8 mouse cellular contexts compared by ENCODE assay signal in the genomic region with DNA sequence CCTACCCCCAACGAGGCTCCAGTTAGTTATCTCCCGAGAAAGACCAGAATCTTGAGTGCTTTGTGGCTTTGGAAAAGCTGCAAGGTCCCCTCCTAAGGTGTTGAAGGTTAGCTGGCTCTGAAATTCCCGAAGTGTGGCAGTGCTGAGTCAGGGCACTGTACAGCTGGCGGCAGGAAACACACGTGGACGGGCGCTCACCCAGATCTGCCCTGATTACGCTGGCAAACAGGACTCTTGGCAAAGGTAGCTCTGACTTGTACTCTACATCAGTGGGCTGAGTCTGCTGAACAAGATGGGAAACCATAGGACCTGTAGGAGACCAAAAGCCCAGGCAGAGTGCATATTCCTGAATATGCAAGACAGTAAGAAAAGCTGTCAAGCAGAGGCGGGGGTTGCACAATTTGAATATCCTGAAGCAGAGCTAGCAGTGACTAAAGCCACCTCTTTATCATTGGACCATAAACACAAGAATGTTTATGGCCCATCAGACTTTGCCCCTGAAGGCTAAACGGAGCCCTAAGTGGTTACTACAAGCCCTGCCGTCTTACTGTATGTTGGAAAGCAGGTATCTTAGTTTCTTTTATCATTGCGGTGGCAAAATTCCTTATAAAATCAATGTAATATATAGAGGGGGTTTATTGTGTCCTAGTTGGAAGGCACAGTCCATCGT.
A peak's percentile ranks its signal among the peaks of the same experiment; 100 is the strongest.
DNase-seq lines count a peak whose midpoint lies in the region; ATAC-seq and TF ChIP-seq lines count a peak whose summit lies in the region.

No protein-coding gene starts in this region.

- H3K27ac ChIP-seq in forebrain, embryonic 15.5 days (replicated peaks) = peak overlapping the region; percentile 44; the same call in 1 of the 2 replicates
- peak overlapping the region; percentile 79 for H3K27ac ChIP-seq in intestine, embryonic 15.5 days
- no peak overlapping the region for H3K27ac ChIP-seq in stomach, postnatal 0 days (replicated peaks)
- no peak overlapping the region for H3K27ac ChIP-seq in liver, embryonic 11.5 days (ENCODE audit: low read depth, low read length)

- H3K9me3 ChIP-seq in forebrain, embryonic 15.5 days = no peaks in the 10 kb centered on the region
- H3K9me3 ChIP-seq in intestine, embryonic 15.5 days = no peaks in the 10 kb centered on the region
- H3K9me3 ChIP-seq in stomach, postnatal 0 days (ENCODE audit: control insufficient read depth, low read length) = no peaks in the 10 kb centered on the region
- no peaks in the 10 kb centered on the region for H3K9me3 ChIP-seq in liver, embryonic 11.5 days (ENCODE audit: control insufficient read depth, low read length)

- H3K4me3 ChIP-seq in forebrain, embryonic 15.5 days = no peak overlapping the region
- no peak overlapping the region for H3K4me3 ChIP-seq in intestine, embryonic 15.5 days (replicated peaks)
- no peak overlapping the region for H3K4me3 ChIP-seq in stomach, postnatal 0 days (ENCODE audit: low read depth, low read length)
- no peak overlapping the region for H3K4me3 ChIP-seq in liver, embryonic 11.5 days (ENCODE audit: low read depth, low read length)

- H3K9ac ChIP-seq in forebrain, embryonic 15.5 days (replicated peaks) = 0 out of 2 replicates have a peak overlapping the region, but pooled peaks have one; percentile 3
- H3K9ac ChIP-seq in intestine, embryonic 15.5 days = no peak overlapping the region
- H3K9ac ChIP-seq in stomach, postnatal 0 days (ENCODE audit: low read length) = no peak overlapping the region
- no peak overlapping the region for H3K9ac ChIP-seq in liver, embryonic 11.5 days (ENCODE audit: low read depth, low read length)

- 56% methylated on average over 13 of the region's 13 CpGs for WGBS in forebrain, embryonic 15.5 days
- 46% methylated on average over 13 of the region's 13 CpGs for WGBS in intestine, embryonic 15.5 days
- 59% methylated on average over 13 of the region's 13 CpGs for WGBS in stomach, postnatal 0 days
- 72% methylated on average over 13 of the region's 13 CpGs for WGBS in liver, embryonic 11.5 days

- DNase-seq in cerebellum, postnatal 10 days = peak; percentile 79 to 80
- peak; percentile 30 for DNase-seq in 3134 (ENCODE audit: extremely low read depth, insufficient read length, low spot score)
- peak; percentile 80 for DNase-seq in stomach, postnatal 0 days (ENCODE audit: low spot score)
- DNase-seq in spleen, postnatal 14 days (ENCODE audit: low spot score in 2 of 2) = no peak
- no peak for DNase-seq in liver, embryonic 11.5 days (ENCODE audit: low spot score)

- TF ChIP-seq EP300 in stomach, postnatal 0 days (optimal IDR thresholded peaks at IDR 0.05) = no peak

- H3K4me2 ChIP-seq in forebrain, embryonic 15.5 days (replicated peaks) = no peak overlapping the region; the same call in 1 of the 2 replicates
- H3K4me2 ChIP-seq in intestine, embryonic 15.5 days (replicated peaks) = peak overlapping the region; percentile 47
- H3K4me2 ChIP-seq in stomach, postnatal 0 days (replicated peaks; ENCODE audit: low read depth) = no peak overlapping the region
- H3K4me2 ChIP-seq in liver, embryonic 11.5 days = no peak overlapping the region

- H3K4me1 ChIP-seq in forebrain, embryonic 15.5 days = peaks cover 40% of the 10 kb centered on the region
- H3K4me1 ChIP-seq in intestine, embryonic 15.5 days (replicated peaks) = no peaks in the 10 kb centered on the region; the same call in 1 of the 2 replicates
- H3K4me1 ChIP-seq in stomach, postnatal 0 days (replicated peaks; ENCODE audit: control insufficient read depth, insufficient read depth) = no peaks in the 10 kb centered on the region
- H3K4me1 ChIP-seq in liver, embryonic 11.5 days (replicated peaks; ENCODE audit: control insufficient read depth, insufficient read depth, low read length) = no peaks in the 10 kb centered on the region

- H3K36me3 ChIP-seq in forebrain, embryonic 15.5 days = no peaks in the 10 kb centered on the region
- no peaks in the 10 kb centered on the region for H3K36me3 ChIP-seq in intestine, embryonic 15.5 days
- no peaks in the 10 kb centered on the region for H3K36me3 ChIP-seq in stomach, postnatal 0 days (ENCODE audit: control insufficient read depth, insufficient read depth, low read length)
- no peaks in the 10 kb centered on the region for H3K36me3 ChIP-seq in liver, embryonic 11.5 days (ENCODE audit: control insufficient read depth, insufficient read depth, low read length)

- no peak; the same call in 1 of the 2 replicates for TF ChIP-seq CTCF in stomach, postnatal 0 days (IDR thresholded peaks at IDR 0.05; ENCODE audit: low read depth)

- ATAC-seq in cerebellum, adult (ENCODE audit: insufficient number of reproducible peaks, low FRiP score, low TSS enrichment) = no peak
- peak; percentile 41; the same call in 1 of the 2 replicates for ATAC-seq in forebrain, embryonic 15.5 days (replicated peaks)
- peak; percentile 90 for ATAC-seq in intestine, embryonic 15.5 days
- peak; percentile 89 for ATAC-seq in stomach, postnatal 0 days (ENCODE audit: low FRiP score, low TSS enrichment)
- ATAC-seq in liver, embryonic 11.5 days (replicated peaks; ENCODE audit: low FRiP score) = no peak

- H3K27me3 ChIP-seq in forebrain, embryonic 15.5 days = no peaks in the 10 kb centered on the region
- H3K27me3 ChIP-seq in intestine, embryonic 15.5 days (replicated peaks) = no peaks in the 10 kb centered on the region
- H3K27me3 ChIP-seq in stomach, postnatal 0 days (ENCODE audit: control insufficient read depth, insufficient read depth, low read length) = no peaks in the 10 kb centered on the region
- H3K27me3 ChIP-seq in liver, embryonic 11.5 days (replicated peaks; ENCODE audit: control insufficient read depth, insufficient read depth, low read length) = no peaks in the 10 kb centered on the region

Comparison
In these comparisons a context has a peak if more than half of its experiments do, and no peak if none do; other contexts are left out.
1. DNase-seq: peak in cerebellum, postnatal 10 days (2 of 2), 3134 (single experiment) and stomach, postnatal 0 days (single experiment); none in spleen, postnatal 14 days (0 of 2) and liver, embryonic 11.5 days (single experiment).
2. ATAC-seq: peak in forebrain, embryonic 15.5 days (single experiment), intestine, embryonic 15.5 days (single experiment) and stomach, postnatal 0 days (single experiment); none in cerebellum, adult (single experiment) and liver, embryonic 11.5 days (single experiment).
3. H3K27ac ChIP-seq: peak in forebrain, embryonic 15.5 days (single experiment) and intestine, embryonic 15.5 days (single experiment); none in stomach, postnatal 0 days (single experiment) and liver, embryonic 11.5 days (single experiment).